Mouse (Mus musculus): ENCODE data around the gene Babam2.

- TF ChIP-seq CTCF (IDR thresholded peaks at IDR 0.05; ENCODE audit: low read depth) (no peak), EP300 (IDR thresholded peaks at IDR 0.05; ENCODE audit: low read depth) (no peak)
These were observed 202.4 kb downstream of the Babam2 start for GRCm38 (mm10) chr5:31899901-31900300.
